9 mouse cellular contexts compared by ENCODE assay signal in the genomic region with DNA sequence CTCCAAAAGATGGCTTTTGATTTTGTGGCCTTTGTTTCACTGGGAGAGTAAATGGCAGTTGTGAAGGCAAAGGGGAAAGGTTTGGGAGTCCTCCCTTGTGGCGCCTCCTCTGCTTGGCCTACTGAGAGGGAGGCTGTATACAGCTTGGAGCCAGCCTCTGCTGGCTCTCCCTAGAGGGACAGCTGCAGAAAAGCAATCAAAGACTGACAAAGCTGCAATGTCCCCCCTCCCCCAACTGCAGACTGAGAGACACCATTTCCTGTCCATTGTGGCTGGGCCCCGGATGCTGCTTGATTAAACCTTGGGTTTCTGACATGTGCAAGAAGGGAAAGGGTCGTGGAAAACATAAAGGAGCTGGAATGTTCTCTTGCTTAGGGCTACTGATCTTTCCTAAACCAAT. TPM values are rescaled to one million over a fixed set of nuclear protein-coding genes. Genes with fewer than 3 reads are reported as not detected.
DNase-seq lines count a peak whose midpoint lies in the region; ATAC-seq lines count a peak whose summit lies in the region.
"Had no signal": no experiment of that assay in that cellular context is flagged by ENCODE, and none has a peak within 500 bp of the region (broad histone marks: within the 10 kb centered on the region; RNA-seq: fewer than 3 reads in every experiment).

No protein-coding gene starts in this region.

- H3K27ac ChIP-seq in heart, embryonic 11.5 days (ENCODE audit: low read depth, low read length): peak overlapping the region; percentile 55; the same call in 1 of the 2 replicates
- peak overlapping the region; percentile 73 for H3K27ac ChIP-seq in intestine, embryonic 14.5 days (ENCODE audit: low read depth)

- 21% methylated on average over 3 of the region's 3 CpGs for WGBS in heart, embryonic 11.5 days (ENCODE audit: insufficient replicate concordance)
- WGBS in intestine, embryonic 14.5 days: 10% methylated on average over 3 of the region's 3 CpGs

- no peak overlapping the region for H3K4me2 ChIP-seq in heart, embryonic 11.5 days
- no peak overlapping the region for H3K4me2 ChIP-seq in intestine, embryonic 14.5 days (ENCODE audit: low read length)

- intact Hi-C loops in heart, postnatal 25 days (cut with DNase I): no loop called here

- no peak for ATAC-seq in heart, embryonic 11.5 days (replicated peaks; ENCODE audit: insufficient number of reproducible peaks, low FRiP score, low TSS enrichment)
- ATAC-seq in intestine, embryonic 14.5 days (replicated peaks; ENCODE audit: low FRiP score, low TSS enrichment, low read depth): peak; percentile 66; the same call in 1 of the 2 replicates

- H3K27me3 ChIP-seq in heart, embryonic 11.5 days (ENCODE audit: control insufficient read depth, insufficient read depth, low read length): no peaks in the 10 kb centered on the region
- no peaks in the 10 kb centered on the region for H3K27me3 ChIP-seq in intestine, embryonic 14.5 days (replicated peaks; ENCODE audit: control insufficient read depth, insufficient read depth, low read length)

- H3K4me1 ChIP-seq in heart, embryonic 11.5 days (ENCODE audit: control insufficient read depth, insufficient read depth, low read length): peaks cover 26% of the 10 kb centered on the region
- peaks cover 16% of the 10 kb centered on the region for H3K4me1 ChIP-seq in intestine, embryonic 14.5 days (replicated peaks; ENCODE audit: control insufficient read depth, insufficient read depth, low read length)

- no peak for DNase-seq in heart, postnatal 25 days (ENCODE audit: low spot score)
- peak; percentile 65 for DNase-seq in embryo, embryonic 10.5 days (ENCODE audit: low spot score)
- no peak for DNase-seq in intestine, embryonic 14.5 days (ENCODE audit: low spot score)
- DNase-seq in natural killer cell, adult 2 months (ENCODE audit: low spot score in 2 of 2): peak; percentile 61 to 70
- no peak for DNase-seq in right cerebral cortex, adult 18-20 months
- DNase-seq in left cerebral cortex, adult 11 months (ENCODE audit: low spot score): no peak
- no peak for DNase-seq in cerebellum, postnatal 25 days

- H3K9me3 ChIP-seq in heart, embryonic 11.5 days (replicated peaks; ENCODE audit: control insufficient read depth, low read length): no peaks in the 10 kb centered on the region
- no peaks in the 10 kb centered on the region for H3K9me3 ChIP-seq in intestine, embryonic 14.5 days (ENCODE audit: control insufficient read depth, low read length)

- H3K4me3 ChIP-seq in heart, embryonic 11.5 days (ENCODE audit: low read depth, low read length): no peak overlapping the region
- no peak overlapping the region for H3K4me3 ChIP-seq in intestine, embryonic 14.5 days (ENCODE audit: low read depth, low read length)

- H3K9ac ChIP-seq in heart, embryonic 11.5 days (ENCODE audit: low read depth, low read length): no peak overlapping the region
- no peak overlapping the region for H3K9ac ChIP-seq in intestine, embryonic 14.5 days (ENCODE audit: low read length)

- no peaks in the 10 kb centered on the region for H3K36me3 ChIP-seq in heart, embryonic 11.5 days (ENCODE audit: control insufficient read depth, insufficient read depth, low read length)
- no peaks in the 10 kb centered on the region for H3K36me3 ChIP-seq in intestine, embryonic 14.5 days (ENCODE audit: control insufficient read depth, insufficient read depth, low read length)

RNA-seq across cellular contexts. Expression of a gene that starts 28.9 kb away (rescaled TPM):
- 0.74 and 1.5 TPM in 2 replicates for polyA plus RNA-seq in heart, embryonic 11.5 days (2014; fragmentation: Nextera tagmentation; extraction: Ambion mirVana)
- total RNA-seq in heart, postnatal 25 days (2021): under 1 TPM; 0.34 to 0.36 TPM
- polyA plus RNA-seq in intestine, embryonic 14.5 days (2014; fragmentation: Nextera tagmentation; extraction: Ambion mirVana): 0.26 TPM in 1 of 2 replicates, not detected in the other

RNA-seq across cellular contexts. Expression of a gene that starts 55.5 kb away (rescaled TPM):
- polyA plus RNA-seq in heart, embryonic 11.5 days (2014; fragmentation: Nextera tagmentation; extraction: Ambion mirVana): 1.1 and 1.3 TPM in 2 replicates
- total RNA-seq in heart, postnatal 25 days (2021): 1 to 10 TPM; 5.8 to 9.4 TPM
- not detected in 2 replicates for polyA plus RNA-seq in intestine, embryonic 14.5 days (2014; fragmentation: Nextera tagmentation; extraction: Ambion mirVana)
- polyA plus RNA-seq: cortical plate, adult 2 months had no signal

Comparison
In these comparisons a context has a peak if more than half of its experiments do, and no peak if none do; other contexts are left out.
1. DNase-seq: peak in embryo, embryonic 10.5 days (single experiment) and natural killer cell, adult 2 months (2 of 2); none in heart, postnatal 25 days (single experiment), intestine, embryonic 14.5 days (single experiment), right cerebral cortex, adult 18-20 months (single experiment), left cerebral cortex, adult 11 months (single experiment) and cerebellum, postnatal 25 days (0 of 2).